Mouse (Mus musculus) adrenal gland, adult 18-20 months (tissue): ENCODE results near the gene Srsf9. TPM values are rescaled to one million over a fixed set of nuclear protein-coding genes. Genes with fewer than 3 reads are reported as not detected.
"Not testable (repeated sequence)": the region's sequence is repeated elsewhere in the genome, so short reads cannot be mapped to it uniquely, and the experiment has no call there.

ENCODE experiments used
- DNase-seq, 2 experiments: peaks; one replicate each; pipeline ENCODE4 v3.0.0; 2021 to 2022; ENCODE audit warnings: low spot score in 2 of 2
- long read RNA-seq, 2 experiments: library from polyadenylated mRNA; stranded (forward); transcript quantifications; one replicate each; pipeline ENCODE4 v2.0.0; 2021
- total RNA-seq, 2 experiments: library from RNA; stranded (reverse); gene quantifications; 1 replicate in 1 of 2; 2 replicates in 1 of 2; pipeline ENCODE4 v1.2.3; 2021

The Srsf9 gene
- 10 to 100 TPM; 67.0 to 70.1 TPM for total RNA-seq
- long read RNA-seq, experiment 1, transcript Srsf9-201 (4 exons, 1,162 nt) = major isoform, 59 of 61 reads
- long read RNA-seq, experiment 1, partial matches to known transcripts = 0 of 61 reads
- long read RNA-seq, experiment 1, other reads (novel, unspliced or antisense) = 2 of 61 reads
- long read RNA-seq, experiment 2, transcript Srsf9-201 (4 exons, 1,162 nt) = major isoform, 162 of 170 reads
- long read RNA-seq, experiment 2, partial matches to known transcripts = 2 of 170 reads
- long read RNA-seq, experiment 2, other reads (novel, unspliced or antisense) = 5 of 170 reads

DNA sequence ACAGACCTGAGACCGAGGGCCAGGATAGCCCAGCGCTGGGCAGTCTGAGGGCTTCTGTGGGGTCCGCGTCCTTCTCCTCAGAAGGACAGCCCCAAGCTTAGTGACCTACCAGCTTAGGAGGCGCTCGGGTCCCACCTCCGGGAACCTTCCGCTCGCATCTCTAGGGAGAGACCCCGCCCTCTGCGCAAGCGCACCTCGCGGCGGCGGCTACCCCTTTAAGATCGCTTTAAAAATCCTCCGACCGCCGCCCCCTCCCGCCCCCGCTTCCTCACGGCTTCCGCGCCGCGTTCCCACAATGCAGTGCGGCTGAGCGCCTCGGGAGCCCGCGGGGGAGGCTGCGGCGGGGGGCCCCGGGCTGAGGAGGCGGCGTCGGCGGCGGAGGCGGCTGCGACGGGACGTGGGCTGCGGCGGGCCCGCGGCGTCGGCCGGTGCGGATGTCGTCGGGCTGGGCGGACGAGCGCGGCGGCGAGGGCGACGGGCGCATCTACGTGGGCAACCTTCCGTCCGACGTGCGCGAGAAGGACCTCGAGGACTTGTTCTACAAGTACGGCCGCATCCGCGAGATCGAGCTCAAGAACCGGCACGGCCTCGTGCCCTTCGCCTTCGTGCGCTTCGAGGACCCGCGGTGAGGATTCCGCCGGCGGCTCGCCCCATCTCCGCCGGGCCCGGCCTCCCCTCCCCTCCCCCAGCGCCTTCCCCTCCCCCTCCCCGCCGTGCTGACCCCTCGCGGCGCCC is at the start of gene Srsf9:
TSS of gene Srsf9 (plus strand) at position 303 of the 735 bp plus-strand sequence.
- DNase-seq = peak; percentile 96 to 98

DNA sequence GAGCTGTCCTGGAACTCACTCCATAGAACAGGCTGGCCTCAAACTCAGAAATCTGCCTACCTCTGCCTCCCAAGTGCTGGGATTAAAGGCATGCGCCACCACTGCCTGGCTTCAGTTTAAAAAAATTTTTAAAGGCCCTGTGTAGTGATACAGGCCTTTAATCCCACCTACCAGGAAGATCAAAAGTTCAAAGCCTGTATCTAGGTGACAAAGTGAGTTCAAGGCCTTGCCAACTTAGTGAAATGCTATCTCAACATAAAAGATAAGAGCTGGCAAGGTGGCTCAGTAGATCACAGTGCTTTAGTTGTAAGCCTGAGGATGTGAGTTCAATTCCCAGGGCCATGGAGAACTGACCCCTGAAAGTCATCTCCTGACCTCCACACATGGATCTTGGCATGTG is 48.9 kb upstream of the Srsf9 start:
- no peak for DNase-seq

DNA sequence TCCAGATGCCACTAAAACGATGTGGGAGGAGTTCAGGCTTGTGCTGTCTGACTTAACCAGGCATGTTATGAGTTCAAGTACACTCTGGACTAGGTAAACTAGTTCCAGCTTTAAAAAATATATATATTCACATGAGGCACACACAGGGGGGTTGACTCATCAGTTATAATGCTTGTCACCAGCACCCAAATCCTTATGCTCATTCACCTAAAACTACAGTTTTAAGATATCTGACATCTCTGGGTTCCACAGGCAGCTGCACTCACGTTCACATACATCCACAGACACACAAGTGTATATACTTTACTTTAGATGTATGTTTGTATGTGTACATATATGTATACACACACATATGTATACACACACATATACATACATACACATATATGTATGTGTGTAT is 48.2 kb upstream of the Srsf9 start:
- DNase-seq = no peak

DNA sequence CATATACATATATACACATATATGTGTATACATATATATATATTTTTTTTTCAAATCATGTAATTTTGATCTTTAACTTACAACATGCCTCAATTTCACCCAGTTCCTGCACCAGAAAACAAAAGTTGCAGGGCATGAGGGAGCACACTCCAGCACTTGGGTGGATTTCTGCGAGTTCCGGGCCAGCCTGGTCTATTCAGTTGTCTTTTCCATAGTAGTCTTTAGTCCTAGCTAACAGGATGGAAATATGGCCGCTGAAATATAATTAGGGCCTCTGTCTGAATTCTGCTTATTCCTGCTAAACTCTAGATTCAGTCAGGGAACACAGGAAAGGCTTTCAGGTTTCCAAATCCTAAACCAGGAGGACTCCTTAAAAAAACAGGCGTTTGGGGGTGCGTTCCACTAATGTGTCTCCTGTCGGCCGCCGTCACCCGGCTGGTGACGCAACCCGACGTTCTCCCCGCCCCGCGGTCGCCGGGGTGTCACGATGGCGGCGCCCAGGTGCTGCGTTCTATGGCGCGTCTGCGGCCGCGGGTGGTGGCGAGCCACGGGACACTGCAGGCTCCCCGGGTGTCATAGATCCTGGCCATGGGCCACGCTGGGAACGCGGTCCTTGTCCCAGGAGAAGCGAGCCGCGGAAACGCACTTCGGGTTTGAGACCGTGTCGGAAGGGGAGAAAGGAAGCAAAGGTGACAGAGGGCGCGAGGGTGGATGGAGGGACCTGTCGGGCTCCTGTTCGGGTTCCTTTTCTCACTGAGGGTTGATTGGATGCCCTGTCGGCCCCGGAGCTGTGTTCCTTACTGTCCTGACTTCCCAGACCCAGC is 47.5 kb upstream of the Srsf9 start, which contains the start of gene Coq5:
TSS of gene Coq5 (plus strand) at position 441 of the 824 bp plus-strand sequence.
- DNase-seq = peak; percentile 93 to 94

DNA sequence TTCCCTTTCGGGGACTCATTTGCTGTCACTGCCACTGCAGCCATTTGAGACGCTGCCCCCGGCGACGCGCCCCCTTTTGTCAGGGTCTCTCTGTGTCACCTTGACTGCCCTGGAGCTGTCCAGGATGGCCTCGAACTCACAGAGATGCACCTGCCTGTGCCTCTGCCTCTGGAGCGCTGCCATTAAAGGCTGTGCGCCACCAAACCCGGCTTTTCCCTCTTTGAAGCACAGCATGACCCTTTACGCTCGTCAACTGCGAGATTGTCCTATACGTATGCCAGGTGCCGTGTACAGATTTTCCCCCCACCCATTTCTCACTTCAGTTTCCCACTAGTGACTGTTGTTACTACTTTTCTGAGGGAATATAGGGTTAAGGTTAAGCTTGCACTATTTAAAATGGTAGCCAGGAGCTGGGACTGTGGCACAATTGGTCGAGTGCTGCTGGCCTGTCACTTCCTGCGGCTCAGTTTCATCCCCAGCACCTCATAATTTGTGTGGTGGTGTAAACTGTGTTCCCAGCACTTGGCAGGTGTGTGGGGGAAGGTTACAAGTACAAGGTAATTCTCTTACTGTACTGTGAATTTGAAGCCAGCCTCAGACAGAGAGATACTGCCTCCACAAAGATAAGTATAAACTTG is 46.8 kb upstream of the Srsf9 start:
- DNase-seq = peak in 1 of 2 experiments; percentile 32

DNA sequence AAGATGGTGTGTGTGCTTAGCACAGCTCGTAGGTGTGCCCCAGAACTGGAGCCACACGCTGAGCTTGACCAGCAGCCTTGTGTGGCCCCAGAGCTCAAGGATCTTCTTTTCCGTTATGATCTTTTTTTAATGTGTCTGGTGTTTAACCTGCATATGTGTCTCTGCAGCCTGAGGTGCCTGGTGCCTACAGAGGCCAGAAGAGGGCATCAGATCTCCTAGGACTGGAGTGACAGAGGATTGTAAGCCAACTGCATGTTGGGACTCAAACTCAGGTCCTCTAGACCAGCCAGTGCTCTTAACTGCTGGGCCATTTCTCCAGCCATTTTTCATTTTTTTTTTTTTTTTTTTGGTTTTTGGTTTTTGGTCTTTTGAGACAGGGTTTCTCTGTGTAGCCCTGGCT is 42.2 kb upstream of the Srsf9 start:
- DNase-seq = no peak

DNA sequence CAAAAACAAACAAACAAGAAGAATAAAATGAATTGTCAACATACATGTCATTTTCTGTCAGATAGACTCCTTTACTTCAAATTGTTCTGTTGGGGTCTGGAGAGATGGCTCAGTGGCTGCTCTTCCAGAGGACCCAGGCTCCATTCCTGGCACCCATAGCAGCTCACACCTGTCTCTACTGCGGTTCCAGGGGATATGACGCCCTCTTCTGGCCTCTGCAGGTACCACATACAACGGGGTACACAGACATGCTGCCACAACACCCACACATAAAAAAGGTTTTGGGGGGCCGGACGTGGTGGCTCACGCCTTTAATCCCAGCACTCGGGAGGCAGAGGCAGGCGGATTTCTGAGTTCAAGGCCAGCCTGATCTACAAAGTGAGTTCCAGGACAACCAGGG is 32.8 kb upstream of the Srsf9 start:
- DNase-seq = no peak

DNA sequence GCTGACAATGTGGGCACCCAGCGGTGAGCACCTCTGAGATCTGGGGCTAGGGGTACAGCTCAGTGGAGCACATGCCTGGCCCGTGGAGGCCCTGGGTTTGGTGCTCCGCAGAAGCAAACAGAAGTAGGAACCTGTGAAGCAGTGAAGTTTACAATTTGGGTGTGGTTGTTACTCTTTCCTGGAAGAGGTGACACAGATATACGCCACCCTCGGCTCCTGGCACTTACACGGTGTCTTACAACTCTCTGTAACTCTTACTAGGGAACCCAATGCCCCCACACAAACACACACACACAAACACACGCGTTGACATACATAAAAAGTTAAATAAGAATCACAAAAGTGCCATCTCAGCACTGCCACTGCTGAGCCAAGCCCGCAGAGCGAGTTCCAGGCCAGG is 30.6 kb upstream of the Srsf9 start:
- no peak for DNase-seq

DNA sequence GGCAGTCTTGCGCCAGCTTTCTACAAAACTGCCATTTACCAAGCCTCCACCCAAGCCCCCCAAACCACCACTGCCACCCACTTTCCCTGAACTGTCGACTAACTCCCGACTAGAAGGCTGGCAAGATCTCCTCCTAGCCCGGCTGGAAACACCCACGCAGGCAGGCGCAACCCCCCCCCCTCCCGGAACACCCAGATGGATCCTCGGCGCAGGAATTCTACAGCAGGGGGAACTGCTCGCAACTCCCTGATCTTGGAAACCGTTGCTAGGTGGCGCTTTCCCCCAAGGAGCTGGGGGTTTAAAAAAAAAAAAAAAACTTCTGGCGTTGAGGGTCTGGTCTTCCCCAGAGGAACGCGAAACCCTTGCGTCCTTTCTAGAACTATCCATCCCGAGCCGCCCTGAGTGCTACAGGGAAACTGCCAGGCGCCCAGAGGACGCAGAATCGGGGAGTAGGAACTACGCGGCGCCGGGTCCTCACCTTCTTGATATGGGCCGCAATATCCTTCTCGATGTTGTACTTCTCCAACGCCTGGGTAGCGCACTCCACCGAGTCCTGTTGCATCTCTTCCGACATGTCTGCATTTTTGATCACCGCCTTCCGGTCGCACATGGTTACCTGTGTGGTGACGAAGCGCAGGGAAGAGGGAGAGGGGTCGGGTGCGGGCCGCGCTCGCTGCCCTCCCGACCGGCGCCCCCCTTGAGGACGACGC is 26.8 kb upstream of the Srsf9 start:
- DNase-seq = peak in 1 of 2 experiments; percentile 50

DNA sequence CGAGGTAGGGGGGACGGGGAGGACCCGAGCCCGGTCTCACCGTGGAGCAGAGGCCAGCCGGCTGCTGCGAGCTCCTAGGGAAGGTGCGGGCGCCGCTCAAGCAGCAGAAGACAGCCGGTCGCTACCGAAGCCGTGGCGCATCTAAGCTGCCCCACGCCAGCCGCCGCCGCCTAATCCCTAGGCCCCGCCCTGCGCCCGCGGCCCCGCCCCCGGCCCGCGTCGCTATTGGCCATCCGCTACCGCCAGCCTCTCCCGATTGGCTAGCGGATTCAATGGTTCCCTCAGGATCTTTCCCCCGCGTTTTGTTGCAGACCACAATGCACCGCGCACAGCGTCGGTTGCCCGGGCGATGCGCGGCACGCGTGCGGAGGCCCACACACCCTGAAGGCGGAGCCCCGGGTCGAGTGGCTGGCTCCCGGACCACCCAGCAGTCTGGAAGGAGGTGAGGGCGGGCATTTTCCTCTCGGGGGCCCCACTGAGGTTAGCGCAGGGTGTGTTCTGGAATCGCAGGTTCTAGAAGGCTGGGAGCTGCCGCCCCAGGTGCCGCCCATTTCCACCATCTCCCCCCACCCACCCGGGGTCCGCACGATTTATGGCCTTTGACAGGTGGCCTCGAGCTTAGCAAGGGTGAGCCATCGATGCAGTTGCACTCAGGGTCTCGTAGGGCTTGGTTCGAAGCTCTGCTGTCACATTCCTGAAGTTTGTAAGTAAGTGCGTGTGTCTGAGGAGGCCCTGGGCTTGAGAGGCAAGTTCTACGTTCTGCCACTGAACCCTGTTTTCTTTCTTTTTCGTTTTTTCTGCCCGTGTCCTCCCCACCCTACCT is 26.0 kb upstream of the Srsf9 start, which contains the start of gene Dynll1:
TSS of gene Dynll1 (minus strand) at position 208 of the 823 bp plus-strand sequence.
- peak; percentile 100 for DNase-seq

DNA sequence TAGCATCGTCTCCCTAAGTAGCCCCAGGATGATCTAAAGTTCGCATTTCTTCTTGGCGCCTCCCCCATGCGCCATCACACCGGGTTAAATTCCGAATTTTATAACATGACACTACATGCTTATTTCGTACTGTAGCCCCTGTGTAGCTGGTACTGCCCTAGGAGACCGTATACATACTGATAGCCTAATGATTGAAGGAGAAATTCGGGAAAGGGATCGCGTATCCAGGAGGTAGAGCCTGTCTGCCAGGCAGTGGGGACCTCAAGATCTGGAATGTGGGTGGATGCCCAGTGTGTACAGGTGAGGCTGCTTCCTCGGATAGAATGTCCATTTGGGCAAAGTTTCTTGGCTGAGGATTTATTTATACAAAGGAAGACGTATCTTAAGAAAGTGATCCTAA is 25.4 kb upstream of the Srsf9 start:
- DNase-seq = peak in 1 of 2 experiments; percentile 11

DNA sequence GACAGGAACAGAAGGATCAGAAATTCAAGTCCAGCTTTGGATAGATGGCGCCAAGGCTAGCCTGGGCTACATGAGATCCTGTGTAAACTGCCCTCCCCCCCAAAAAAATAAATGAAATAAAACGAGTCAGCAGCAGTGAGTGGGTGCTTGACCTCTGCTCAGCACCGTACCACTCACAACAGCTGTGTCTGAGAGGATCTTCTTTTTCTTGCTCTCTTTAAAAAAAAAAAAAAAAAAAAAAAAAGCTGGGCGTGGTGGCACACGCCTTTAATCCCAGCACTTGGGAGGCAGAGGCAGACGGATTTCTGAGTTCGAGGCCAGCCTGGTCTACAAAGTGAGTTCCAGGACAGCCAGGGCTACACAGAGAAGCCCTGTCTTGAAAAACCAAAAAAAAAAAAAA is 24.8 kb upstream of the Srsf9 start:
- not testable (repeated sequence) for DNase-seq

DNA sequence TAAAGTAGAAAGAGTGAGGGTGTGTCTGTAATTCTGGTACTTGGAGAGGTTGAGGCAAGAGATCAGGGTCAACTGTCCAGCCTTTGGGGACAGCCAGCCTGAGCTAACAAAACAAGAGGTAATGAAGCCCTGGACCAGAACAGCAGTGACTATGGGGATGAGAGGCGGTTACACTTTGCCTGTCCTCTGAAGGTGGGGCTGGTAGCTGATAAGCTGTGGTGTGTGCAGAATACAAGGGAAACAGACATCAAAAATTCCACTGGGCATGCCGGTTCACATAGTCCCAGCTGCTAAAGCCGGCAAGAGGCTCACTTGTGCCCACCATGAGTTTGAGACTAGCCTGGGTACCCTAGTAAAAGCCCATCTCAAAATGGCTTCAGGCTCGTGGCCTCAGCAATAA is 14.6 kb upstream of the Srsf9 start:
- DNase-seq = no peak

DNA sequence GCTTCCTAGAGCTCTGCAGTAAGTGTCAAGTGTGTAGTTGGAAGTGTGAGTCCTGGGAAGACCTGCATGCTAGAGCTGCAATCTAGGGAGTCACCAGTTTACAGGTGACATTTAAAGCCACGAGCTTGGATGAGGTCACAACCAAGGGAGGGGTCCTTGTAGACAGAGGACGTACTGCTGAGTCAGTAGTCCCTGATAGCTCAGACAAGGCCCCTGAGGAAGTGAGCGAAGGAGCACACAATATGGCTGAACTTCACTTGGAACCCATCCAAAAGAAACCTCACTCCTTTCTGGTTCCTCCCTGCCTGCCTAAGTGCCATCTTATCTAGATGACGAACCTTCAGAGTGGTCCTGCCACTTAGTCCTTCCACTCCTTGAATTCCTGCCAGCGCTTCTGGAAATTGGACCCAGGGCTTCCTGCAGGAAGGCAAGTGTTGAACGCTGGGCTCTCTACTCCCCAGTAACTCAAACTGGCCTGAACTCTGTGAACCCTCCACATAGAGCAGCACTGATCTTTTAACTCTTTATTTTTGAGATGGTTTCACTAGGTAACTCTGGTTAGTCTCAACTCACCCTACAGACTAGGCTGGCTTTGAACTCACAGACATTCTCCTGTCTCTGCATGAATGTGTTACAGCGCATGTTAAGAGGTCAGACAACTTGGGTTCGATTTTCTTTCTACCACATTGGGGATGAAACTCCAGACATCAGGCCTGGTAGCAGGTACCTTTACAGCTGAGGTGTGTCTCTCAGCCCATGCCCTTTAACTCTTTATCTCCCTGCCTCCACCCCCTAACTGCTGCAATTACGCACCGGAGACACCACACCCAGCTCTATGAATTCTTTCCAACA is 13.9 kb upstream of the Srsf9 start:
- DNase-seq = no peak

DNA sequence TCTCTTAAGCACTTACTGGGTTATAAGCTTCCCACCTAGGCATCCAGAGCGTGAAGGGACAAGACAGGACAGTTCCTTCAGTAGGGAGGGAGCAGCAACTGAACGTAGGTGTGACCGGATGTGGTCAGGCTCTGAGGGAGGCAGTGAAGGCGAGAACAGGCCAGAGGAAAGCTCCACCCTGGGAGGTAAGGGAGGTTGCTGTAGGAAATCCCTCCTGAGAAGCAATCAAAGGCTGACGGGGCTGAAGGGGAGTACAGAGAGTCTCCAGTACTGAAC is 13.4 kb upstream of the Srsf9 start:
- no peak for DNase-seq

DNA sequence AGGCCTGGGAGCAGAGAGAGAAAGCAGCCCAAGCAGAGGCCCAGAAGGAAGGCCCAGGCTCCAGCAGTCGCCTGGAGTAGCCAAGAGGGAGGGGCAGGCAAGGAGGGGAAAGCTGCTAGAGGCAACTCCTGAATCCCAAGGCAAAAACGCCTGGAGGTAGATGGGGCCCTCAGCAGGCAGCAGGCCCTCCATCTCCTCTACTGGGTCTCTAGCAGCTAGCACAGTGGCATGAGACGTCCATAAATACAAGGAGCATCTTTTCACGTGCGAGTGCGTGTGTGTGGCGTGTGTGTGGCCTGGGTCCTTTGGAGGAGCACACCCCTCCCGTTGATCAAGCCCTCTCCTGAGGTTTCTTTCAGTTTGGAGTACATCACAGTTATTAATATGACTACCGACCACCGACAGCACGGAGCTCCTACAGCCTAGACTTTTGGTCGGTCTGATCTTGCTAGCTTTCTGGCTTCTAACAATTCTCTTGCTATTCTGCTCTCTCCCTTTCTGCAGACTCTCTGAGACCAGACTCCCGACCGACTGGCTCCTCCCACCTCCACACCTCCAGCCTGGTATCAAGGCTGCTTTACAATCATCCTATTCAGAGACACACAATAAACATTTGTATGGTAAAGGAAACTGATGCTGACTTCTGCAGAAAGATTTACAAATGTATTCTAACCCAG is 9.9 kb upstream of the Srsf9 start:
- DNase-seq = no peak

DNA sequence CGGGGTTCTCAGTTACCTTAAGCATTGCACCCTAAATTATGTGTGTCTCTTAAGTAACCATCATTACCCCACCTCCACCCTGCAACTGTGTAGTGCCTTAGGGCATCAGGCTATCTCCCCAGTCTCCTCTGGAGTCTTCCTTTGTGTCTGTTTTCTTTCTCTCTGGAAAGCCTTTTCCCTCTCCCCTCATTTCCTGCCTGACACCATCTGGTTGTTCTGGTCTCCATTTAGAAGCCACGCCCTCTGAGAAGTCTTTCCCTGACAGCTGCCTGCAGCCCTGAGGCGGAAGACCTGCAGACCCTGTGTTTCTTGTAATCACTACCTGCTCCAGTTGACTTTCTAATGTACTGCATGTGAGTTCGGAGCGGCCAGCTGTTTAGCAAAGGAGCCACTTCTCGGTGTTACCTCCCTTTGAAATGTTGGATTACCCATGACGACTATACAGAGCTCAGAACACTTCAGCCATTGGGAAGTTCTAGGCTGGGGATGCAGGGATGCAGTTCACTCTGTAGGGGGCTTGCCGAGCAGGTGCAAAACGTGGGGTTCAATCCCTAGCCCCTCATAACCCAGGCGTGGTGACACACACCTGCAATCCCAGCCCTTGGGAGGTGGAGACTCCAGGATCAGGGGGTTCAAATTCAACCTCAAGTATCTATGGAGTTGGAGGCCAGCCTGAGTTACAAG is 9.2 kb upstream of the Srsf9 start:
- DNase-seq = no peak
